Mouse (Mus musculus): ENCODE data around the gene Chml. TPM values are rescaled to one million over a fixed set of nuclear protein-coding genes. Genes with fewer than 3 reads are reported as not detected.

Gene Chml
- polyA plus RNA-seq (2014; fragmentation: Illumina TruSeq; extraction: RNeasy Lipid Tissue Mini Kit (QIAGEN cat#74804); ENCODE audit: low read depth, low replicate concordance): 36.0 TPM

GRCm38 (mm10) chr1:175692246-175692996 is at the start of gene Chml, which contains the start of gene Opn3:
Gene Chml (minus strand): TSS chr1:175692901.
Gene Opn3 (minus strand): TSS chr1:175692776.

GRCm38 (mm10) chr1:175698293-175698692 is 5.6 kb upstream of the Chml start, which contains the start of gene Wdr64:
Gene Wdr64 (plus strand): TSS chr1:175698593.

Other genes starting within 250 kb of the Chml start
- 2.8 TPM for gene Rgs7, start 200.4 kb downstream of the Chml start, polyA plus RNA-seq (2014; fragmentation: Illumina TruSeq; extraction: RNeasy Lipid Tissue Mini Kit (QIAGEN cat#74804); ENCODE audit: low read depth, low replicate concordance)
- 4.1 TPM for gene Kmo, start 72.5 kb downstream of the Chml start, polyA plus RNA-seq (2014; fragmentation: Illumina TruSeq; extraction: RNeasy Lipid Tissue Mini Kit (QIAGEN cat#74804); ENCODE audit: low read depth, low replicate concordance)
- gene Fh1, start 67.3 kb downstream of the Chml start, polyA plus RNA-seq (2014; fragmentation: Illumina TruSeq; extraction: RNeasy Lipid Tissue Mini Kit (QIAGEN cat#74804); ENCODE audit: low read depth, low replicate concordance): 241 TPM
- gene Opn3, start 125 bp downstream of the Chml start, polyA plus RNA-seq (2014; fragmentation: Illumina TruSeq; extraction: RNeasy Lipid Tissue Mini Kit (QIAGEN cat#74804); ENCODE audit: low read depth, low replicate concordance): 2.5 TPM
- not detected for gene Wdr64, start 5.7 kb upstream of the Chml start, polyA plus RNA-seq (2014; fragmentation: Illumina TruSeq; extraction: RNeasy Lipid Tissue Mini Kit (QIAGEN cat#74804); ENCODE audit: low read depth, low replicate concordance)
- 4.6 TPM for gene Exo1, start 187.7 kb upstream of the Chml start, polyA plus RNA-seq (2014; fragmentation: Illumina TruSeq; extraction: RNeasy Lipid Tissue Mini Kit (QIAGEN cat#74804); ENCODE audit: low read depth, low replicate concordance)
- not detected for gene Gm38100, start 227.4 kb upstream of the Chml start, polyA plus RNA-seq (2014; fragmentation: Illumina TruSeq; extraction: RNeasy Lipid Tissue Mini Kit (QIAGEN cat#74804); ENCODE audit: low read depth, low replicate concordance)

Data from sigmoid colon, adult 10 weeks (tissue).